Mouse (Mus musculus) liver, adult 2 months (tissue): ENCODE measurements around the gene Gm1043. TPM values are rescaled to one million over a fixed set of nuclear protein-coding genes. Genes with fewer than 3 reads are reported as not detected.

ENCODE experiments used
- DNase-seq: peaks from one replicate; pipeline ENCODE4 v3.0.0-alpha.2; 2011; ENCODE audit warnings: low read depth, low spot score; ENCODE audit errors: extremely low read depth
- H3K27ac ChIP-seq: fragments of 200-500 bp; replicated peaks from 2 replicates; pipeline ENCODE4 v1.5.1; 2012; ENCODE audit warnings: low read depth, mild to moderate bottlenecking, control low read depth, inconsistent platforms, low read length; ENCODE audit not compliant: insufficient read depth
- H3K27me3 ChIP-seq: fragments of 200-500 bp; 2 replicates; pipeline ENCODE4 v1.6.1; 2012; ENCODE audit warnings: mild to moderate bottlenecking, moderate library complexity, low read length, inconsistent platforms; ENCODE audit not compliant: control insufficient read depth, insufficient read depth
- H3K36me3 ChIP-seq: fragments of 200-500 bp; 2 replicates; pipeline ENCODE4 v1.6.1; 2012; ENCODE audit warnings: low read length, inconsistent platforms; ENCODE audit not compliant: control insufficient read depth, insufficient read depth
- H3K4me1 ChIP-seq: fragments of 200-500 bp; 2 replicates; pipeline ENCODE4 v1.6.1; 2011; ENCODE audit warnings: low read length; ENCODE audit not compliant: control insufficient read depth, insufficient read depth
- H3K4me3 ChIP-seq: fragments of 200-500 bp; 2 replicates; pipeline ENCODE4 v1.5.1; 2011; ENCODE audit warnings: low read depth, mild to moderate bottlenecking, control low read depth, low read length, moderate library complexity; ENCODE audit not compliant: insufficient read depth
- H3K79me2 ChIP-seq: fragments of 200-500 bp; 2 replicates; pipeline ENCODE4 v1.6.1; 2012; ENCODE audit warnings: inconsistent platforms, mild to moderate bottlenecking, low read length, moderate library complexity; ENCODE audit not compliant: control insufficient read depth, insufficient read depth
- H3K9ac ChIP-seq: fragments of 200-500 bp; 2 replicates; pipeline ENCODE4 v1.6.1; 2012; ENCODE audit warnings: low read depth, mild to moderate bottlenecking, control low read depth, inconsistent platforms, low read length
- CTCF ChIP-seq: fragments of 200-500 bp; IDR thresholded peaks from 2 replicates; pipeline ENCODE4 v1.5.1; 2011; ENCODE audit warnings: low read depth, low read length, control low read depth
- POLR2A ChIP-seq: fragments of 200-500 bp; IDR thresholded peaks from 2 replicates; pipeline ENCODE4 v1.6.1; 2011; ENCODE audit warnings: low read length, control low read depth; ENCODE audit not compliant: insufficient read depth; ENCODE audit errors: extremely low read depth
- WGBS: fragments of 180-500 bp; shearing (Covaris S2); methylation state at CpG from one replicate; pipeline ENCODE4 v1.1.7; 2018; 5-methylcytosine and 5-hydroxymethylcytosine counted together
- polyA plus RNA-seq: library from polyadenylated mRNA; depleted of rRNA; stranded (reverse); fragments of >200 nt; gene quantifications from 2 replicates; pipeline ENCODE4 v1.2.3, GENCODE M21; 2012
- total RNA-seq: library from RNA; depleted of rRNA; stranded (reverse); fragments of >200 nt; gene quantifications from 2 replicates; pipeline ENCODE4 v1.2.3, GENCODE M21; 2014

Gm1043 gene
- total and polyA plus RNA-seq, 2 experiments = 0.05 TPM; not detected in 1

DNA sequence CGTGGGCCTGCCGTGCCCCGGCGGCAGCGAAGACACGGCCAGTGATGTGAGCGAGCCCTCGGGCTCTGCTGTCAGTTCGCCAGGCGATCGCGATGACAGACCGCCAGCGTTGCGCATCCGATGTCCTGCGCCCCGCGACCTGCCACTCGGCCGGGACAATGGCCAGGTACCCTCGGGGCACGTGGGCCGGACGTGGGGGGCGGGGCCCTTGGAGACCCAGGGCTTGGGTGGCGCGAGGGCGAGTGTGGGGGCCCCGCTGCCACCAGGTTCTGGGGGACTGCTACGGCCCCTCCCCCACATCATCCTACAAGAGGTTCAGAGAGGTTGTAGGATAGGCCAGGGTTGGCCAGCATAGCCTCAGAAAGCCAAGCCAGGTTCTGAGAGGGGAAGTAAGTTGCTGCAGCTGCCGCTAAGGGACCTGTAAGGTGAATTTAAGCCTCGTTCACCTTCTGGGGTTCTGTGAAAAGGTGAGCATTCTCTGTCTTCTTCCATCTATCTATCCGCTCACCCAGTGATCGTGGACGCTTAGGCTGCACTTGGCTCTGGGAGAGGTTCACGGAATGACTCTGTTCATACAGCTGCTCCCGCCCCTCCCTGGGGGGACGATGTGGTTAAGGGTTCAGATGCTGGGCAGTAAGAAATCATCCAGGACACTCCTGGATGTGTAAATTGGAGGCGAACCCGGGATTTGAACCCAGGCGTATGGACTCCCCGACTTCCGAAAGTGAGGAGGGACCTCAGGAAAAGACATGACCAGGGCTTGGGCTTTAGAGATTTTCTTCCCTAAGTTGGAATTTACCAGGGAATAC lies 157.4 kb downstream of the Gm1043 start:
- WGBS = 15% methylated on average over 44 of the region's 44 CpGs
- H3K79me2 ChIP-seq = no peaks in the 10 kb centered on the region
- DNase-seq = no peak
- H3K36me3 ChIP-seq = no peaks in the 10 kb centered on the region
- H3K27ac ChIP-seq = no peak overlapping the region
- H3K4me3 ChIP-seq = no peak overlapping the region
- TF ChIP-seq CTCF (no peak), POLR2A (no peak)
- no peak overlapping the region for H3K9ac ChIP-seq
- peaks cover 38% of the 10 kb centered on the region for H3K27me3 ChIP-seq
- H3K4me1 ChIP-seq = no peaks in the 10 kb centered on the region

DNA sequence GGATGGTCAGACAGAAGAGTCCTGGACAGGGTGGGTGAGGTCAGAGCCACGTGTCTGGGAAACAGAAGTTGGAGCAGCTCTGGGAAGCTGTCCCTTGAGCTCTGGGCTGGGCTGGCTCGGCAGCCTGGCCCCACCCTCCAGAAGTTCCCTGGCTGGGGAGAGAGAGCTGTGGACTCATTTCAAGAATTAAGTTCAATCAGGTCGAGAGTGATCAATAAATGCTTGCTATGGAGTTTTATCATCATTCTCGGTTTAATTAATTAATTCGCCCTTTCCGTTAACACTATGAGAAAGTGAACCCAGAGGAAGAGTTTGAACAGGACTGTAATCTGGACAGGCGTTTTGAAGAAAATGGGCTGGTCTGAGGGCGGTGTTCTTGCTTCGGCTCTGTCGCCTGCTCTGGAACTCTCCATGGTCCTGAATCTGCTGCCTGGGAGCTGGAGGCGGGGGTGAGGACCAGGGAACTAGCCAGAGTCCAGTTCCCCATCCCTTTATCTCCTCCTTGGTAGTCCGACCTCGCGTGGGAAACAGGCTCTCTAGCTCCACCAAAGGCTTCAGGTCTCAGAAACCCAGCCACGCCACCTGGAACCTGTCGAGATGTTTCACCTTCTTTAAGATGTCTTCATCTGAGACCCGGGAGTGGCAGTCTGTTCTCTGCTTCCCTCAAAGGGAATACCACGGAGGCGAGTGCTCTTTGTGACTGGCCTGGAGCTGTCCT lies 158.2 kb downstream of the Gm1043 start:
- H3K27me3 ChIP-seq = peaks cover 38% of the 10 kb centered on the region
- no peak for TF ChIP-seq POLR2A
- no peak for TF ChIP-seq CTCF
- DNase-seq = no peak

DNA sequence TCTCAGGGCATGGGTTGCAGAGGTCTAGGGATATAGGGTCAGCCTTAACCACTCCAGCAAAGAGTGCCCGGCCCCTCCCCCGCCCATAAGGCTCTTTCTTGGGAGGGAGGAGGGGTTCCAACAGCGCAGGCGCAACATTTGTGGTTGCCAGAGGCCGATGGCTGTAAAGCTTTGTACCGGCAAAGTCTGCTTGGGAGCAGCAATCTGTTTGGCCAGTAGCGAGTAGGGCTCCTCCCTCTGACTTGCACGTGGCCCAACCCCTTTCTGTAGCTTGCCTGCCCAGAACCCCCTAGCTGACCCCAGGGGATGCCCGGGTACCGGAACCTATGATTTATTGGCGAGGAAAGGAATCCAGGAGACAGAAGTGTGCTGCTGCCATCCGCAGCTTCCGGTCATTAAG lies 159.0 kb downstream of the Gm1043 start:
- peaks cover 38% of the 10 kb centered on the region for H3K27me3 ChIP-seq
- WGBS = 13% methylated on average over 13 of the region's 13 CpGs
- no peaks in the 10 kb centered on the region for H3K4me1 ChIP-seq
- no peak overlapping the region for H3K27ac ChIP-seq
- no peak overlapping the region for H3K9ac ChIP-seq
- no peak for TF ChIP-seq CTCF
- no peak for TF ChIP-seq POLR2A
- no peak overlapping the region for H3K4me3 ChIP-seq
- no peaks in the 10 kb centered on the region for H3K36me3 ChIP-seq
- no peaks in the 10 kb centered on the region for H3K79me2 ChIP-seq
- DNase-seq = no peak

More for the DNA sequence above, 158.2 kb downstream of the Gm1043 start:
- H3K79me2 ChIP-seq = no peaks in the 10 kb centered on the region
- H3K9ac ChIP-seq = no peak overlapping the region
- H3K27ac ChIP-seq = no peak overlapping the region
- H3K4me3 ChIP-seq = no peak overlapping the region
- no peaks in the 10 kb centered on the region for H3K4me1 ChIP-seq
- H3K36me3 ChIP-seq = no peaks in the 10 kb centered on the region
- WGBS = 6% methylated on average over 19 of the region's 19 CpGs

DNA sequence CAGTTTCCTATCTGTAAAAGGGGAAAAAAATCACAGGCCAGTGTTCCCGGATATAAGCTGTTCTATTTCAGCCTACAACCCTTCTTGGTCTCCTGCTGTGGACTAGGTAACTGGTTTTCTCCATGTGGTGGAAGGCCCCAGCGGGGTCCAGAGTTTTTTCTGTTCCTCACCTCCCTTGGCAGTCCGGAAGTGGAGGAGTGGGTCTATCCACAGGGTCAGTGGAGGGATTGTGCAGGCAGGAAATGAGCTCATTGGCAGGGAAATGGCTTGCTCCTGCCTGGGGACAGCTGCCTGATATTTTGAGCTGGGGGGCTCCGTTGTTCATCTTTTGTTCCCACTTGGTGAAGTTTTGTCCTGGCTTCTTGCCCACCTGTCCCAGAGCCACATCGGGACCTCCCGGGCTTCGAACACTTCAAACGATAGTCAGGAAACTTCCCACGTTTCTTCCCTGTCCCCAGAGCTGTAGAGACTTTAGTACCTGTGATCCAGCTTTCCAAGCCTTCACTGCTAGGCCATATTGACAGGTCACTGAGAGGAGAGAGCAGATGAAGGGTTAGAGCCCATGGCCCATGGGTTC lies 159.6 kb downstream of the Gm1043 start:
- peaks cover 38% of the 10 kb centered on the region for H3K27me3 ChIP-seq
- H3K79me2 ChIP-seq = no peaks in the 10 kb centered on the region
- no peak overlapping the region for H3K27ac ChIP-seq
- TF ChIP-seq POLR2A (no peak), CTCF (no peak)
- no peaks in the 10 kb centered on the region for H3K36me3 ChIP-seq
- no peaks in the 10 kb centered on the region for H3K4me1 ChIP-seq
- no peak overlapping the region for H3K4me3 ChIP-seq
- no peak for DNase-seq
- H3K9ac ChIP-seq = no peak overlapping the region
- 42% methylated on average over 9 of the region's 9 CpGs for WGBS

DNA sequence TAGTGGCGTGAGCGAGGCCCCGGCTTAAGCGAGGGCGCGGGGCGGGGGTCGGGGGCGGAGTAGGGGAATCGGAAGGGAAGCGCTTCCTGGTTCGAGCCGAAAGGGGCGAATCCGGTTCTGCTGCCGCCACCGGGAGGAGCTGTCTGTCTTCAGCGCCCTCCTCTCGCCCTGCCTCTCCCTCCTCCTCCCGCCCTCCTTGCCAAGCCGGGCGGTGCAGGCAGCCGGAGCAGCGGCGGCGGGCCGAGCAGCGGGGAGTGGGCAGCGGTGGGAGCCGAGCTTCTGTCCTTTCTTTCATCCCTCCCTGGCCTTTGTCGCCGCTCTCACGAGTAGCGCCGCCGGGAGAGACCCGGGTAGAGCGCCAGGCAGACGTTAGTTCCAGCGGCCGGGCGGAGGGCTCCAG lies 160.5 kb downstream of the Gm1043 start:
- H3K27ac ChIP-seq = no peak overlapping the region
- DNase-seq = no peak
- H3K4me3 ChIP-seq = peak overlapping the region; percentile 29; the same call in 1 of the 2 replicates
- H3K36me3 ChIP-seq = no peaks in the 10 kb centered on the region
- peaks cover 35% of the 10 kb centered on the region for H3K27me3 ChIP-seq
- 1% methylated on average over 42 of the region's 42 CpGs for WGBS
- H3K79me2 ChIP-seq = no peaks in the 10 kb centered on the region
- no peaks in the 10 kb centered on the region for H3K4me1 ChIP-seq
- H3K9ac ChIP-seq = no peak overlapping the region
- TF ChIP-seq CTCF (no peak), POLR2A (no peak)
